Mouse (Mus musculus) adrenal gland, adult 8-10 months (tissue): ENCODE measurements at regions not wholly inside any gene's neighbourhood (a gene's known extent, or its start where the extent isn't known, plus 50 kb on each side); places are given as distances from the start of the nearest gene placed in this dataset.

Experiments
- DNase-seq: peaks from one replicate; pipeline ENCODE4 v3.0.0; 2022

GRCm38 (mm10) chr13:60427755-60428385, 173.9 kb upstream of the Dapk1 start:
- DNase-seq: no peak

DNA sequence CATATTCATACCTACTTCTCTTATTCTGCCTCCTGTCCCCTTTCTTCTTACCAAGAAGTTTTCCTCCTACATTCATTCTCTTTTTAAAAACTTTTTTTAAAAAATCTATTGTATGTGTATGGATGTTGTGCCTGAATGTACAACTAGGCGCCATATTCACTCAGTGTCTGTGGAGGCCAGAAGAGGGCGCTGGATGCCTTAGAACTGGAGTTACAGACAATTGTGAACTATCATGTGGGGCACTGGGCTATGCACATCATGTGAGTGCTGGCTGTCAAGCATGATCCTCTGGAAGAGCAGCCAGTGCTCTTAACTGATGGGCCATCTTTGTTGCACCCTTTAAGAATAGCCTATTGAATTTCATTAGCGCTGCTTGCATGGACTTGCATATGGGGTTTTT, 172.6 kb upstream of the Dapk1 start:
- no peak for DNase-seq

- no peak for DNase-seq
These were observed 170.3 kb upstream of the Dapk1 start for GRCm38 (mm10) chr13:60431412-60431811.

DNA sequence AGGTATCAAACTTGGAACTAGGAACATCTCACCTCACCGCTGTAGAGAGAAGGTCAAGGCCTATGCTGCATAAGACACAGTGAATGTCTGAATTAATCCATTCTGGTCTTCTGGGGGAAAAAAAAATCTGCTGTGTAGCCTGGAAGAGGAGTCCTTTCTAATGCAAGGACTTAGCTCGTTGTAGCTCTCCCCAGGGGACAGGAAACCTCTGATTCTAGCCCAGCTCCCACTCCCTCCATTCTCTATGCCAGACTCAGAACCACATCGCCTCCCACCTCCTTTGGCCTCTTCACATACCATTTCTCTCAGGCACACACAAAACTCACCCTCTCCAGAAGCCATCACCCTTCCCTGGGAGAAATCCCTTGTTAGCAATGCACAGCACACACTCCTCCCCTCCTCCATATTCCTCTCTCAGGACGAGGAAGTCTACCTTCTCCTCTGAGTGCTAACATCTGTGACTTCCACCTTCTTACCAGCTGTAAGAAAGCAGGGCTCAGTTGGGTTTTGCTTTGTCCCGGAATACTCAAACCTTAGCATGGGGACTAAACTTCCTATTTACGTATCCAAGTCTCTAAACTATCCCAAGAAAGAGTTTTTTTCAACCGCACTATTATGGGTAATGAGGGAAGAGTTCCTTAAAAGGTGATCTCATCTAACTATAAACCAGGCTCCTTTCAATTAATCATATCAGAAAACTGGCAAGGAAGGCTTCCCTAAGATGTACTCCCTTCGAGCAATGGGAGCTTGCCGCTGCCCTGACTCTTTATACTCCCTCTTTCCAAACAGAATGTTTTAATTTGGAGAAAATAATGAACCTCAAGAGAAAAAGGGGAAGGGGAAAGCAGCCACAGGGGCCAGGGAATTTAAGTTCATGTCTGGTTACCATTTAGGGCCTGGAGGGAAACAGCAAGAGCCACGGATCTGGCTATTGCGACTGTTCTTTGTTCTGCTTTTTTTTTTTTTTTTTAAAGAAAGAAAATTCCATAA, 167.2 kb upstream of the Dapk1 start:
- DNase-seq: no peak

- no peak for DNase-seq
These were observed 166.4 kb upstream of the Dapk1 start for GRCm38 (mm10) chr13:60435333-60435732.

DNA sequence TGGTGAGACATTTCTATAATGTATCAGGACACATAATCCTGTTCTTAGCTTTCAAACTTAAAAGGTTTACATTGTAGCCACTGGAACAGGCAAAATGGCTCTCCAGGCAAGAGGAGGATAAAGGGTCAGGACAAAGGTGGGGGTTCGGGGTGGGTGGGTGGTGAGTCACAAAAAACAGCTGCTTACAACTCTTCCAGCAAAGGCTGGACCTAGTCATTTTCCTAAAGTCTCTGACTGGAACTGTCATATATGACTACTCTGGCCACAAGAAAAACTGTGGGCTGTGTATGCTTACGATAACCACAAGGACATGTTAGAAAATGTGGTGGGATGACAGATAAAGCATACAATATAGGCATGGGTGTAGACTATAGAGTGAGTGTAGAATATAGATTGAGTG, 163.6 kb upstream of the Dapk1 start:
- no peak for DNase-seq

GRCm38 (mm10) chr13:60440586-60440985, 161.2 kb upstream of the Dapk1 start:
- DNase-seq: no peak

- no peak for DNase-seq
These were observed 156.6 kb upstream of the Dapk1 start for GRCm38 (mm10) chr13:60445164-60445563.

GRCm38 (mm10) chr13:60446926-60447325, 154.8 kb upstream of the Dapk1 start:
- no peak for DNase-seq

GRCm38 (mm10) chr13:60450721-60451506, 150.8 kb upstream of the Dapk1 start:
- peak; percentile 56 for DNase-seq

DNA sequence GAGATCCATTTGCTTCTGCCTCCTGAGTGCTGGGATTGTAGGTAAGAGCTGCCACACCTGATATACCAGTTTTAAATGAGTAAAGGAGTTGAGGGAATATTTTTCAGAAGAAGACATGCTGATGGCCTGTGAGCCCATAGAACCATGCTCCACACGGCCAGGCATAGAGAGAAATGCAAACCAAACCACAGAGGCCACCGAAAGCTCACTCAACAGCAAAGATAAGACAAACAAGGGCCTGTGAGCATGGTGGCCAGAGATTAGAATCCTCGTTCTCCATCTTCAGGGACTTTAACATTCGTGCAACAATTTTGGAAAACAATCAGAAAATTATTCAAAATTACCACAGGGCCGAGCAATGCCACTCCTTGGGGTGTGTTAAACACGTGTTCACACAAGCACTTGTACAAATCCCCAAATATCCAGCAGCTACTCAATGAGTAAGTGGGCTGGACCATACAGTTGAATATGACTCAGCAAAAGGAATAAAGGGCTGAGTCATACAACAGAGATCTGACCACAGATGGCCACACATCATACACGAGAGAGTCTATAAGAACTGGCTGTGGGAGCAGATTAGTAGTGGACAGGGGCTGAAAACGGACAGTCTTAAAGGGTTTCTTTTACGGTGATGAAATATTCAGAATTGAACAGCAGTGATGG, 147.8 kb upstream of the Dapk1 start:
- DNase-seq: no peak

DNA sequence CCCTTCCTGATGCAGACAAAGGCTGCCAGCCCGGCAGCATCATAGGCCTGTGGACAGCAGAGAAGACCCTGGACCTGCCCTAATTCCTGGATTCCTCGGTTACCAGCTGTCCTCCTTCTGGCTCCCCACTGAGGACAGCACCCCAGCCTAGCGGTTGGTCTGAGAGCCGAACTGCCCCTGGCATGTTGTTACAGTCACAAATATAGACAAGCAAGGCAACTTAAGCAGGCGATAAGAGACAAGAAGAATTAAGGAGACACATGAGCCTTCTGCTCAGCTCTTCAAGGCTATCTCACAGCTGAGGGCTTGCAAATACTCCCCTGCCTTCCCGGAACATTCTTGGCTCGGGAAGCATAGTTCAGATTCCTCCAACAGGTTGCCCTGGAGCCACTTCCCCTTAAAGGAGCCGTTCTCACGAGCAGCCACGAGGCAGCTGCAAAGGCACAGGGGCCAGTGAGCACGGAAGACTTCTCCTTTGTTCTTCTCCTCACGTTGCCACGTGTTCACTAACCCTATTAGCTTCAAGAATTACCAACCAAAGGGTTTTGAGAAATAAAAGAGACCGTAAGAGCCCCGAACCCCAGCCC, 146.6 kb upstream of the Dapk1 start:
- no peak for DNase-seq

- no peak for DNase-seq
These were observed 145.7 kb upstream of the Dapk1 start for GRCm38 (mm10) chr13:60455863-60456551.

GRCm38 (mm10) chr13:60457277-60457676, 144.5 kb upstream of the Dapk1 start:
- DNase-seq: no peak

DNA sequence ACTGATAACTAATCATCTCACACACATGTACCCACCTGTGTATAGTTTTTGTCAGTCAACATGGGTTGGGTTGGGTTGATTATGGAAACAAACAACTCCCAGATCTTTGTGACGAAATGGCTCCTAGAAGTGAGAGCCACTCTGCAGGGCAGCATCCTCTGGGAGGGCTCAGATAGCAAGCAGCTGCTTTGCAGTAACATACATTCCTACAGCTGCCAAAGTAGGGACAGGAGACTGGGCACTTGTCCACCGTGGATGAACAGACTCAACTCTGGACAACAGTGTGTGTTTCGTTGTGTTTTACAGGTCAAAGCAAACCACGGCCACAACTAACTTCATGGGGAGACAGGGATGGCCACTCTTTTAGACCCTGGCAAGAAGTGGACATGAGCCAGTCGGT, 142.7 kb upstream of the Dapk1 start:
- DNase-seq: no peak

- DNase-seq: no peak
These were observed 135.0 kb upstream of the Dapk1 start for GRCm38 (mm10) chr13:60466553-60467313.

DNA sequence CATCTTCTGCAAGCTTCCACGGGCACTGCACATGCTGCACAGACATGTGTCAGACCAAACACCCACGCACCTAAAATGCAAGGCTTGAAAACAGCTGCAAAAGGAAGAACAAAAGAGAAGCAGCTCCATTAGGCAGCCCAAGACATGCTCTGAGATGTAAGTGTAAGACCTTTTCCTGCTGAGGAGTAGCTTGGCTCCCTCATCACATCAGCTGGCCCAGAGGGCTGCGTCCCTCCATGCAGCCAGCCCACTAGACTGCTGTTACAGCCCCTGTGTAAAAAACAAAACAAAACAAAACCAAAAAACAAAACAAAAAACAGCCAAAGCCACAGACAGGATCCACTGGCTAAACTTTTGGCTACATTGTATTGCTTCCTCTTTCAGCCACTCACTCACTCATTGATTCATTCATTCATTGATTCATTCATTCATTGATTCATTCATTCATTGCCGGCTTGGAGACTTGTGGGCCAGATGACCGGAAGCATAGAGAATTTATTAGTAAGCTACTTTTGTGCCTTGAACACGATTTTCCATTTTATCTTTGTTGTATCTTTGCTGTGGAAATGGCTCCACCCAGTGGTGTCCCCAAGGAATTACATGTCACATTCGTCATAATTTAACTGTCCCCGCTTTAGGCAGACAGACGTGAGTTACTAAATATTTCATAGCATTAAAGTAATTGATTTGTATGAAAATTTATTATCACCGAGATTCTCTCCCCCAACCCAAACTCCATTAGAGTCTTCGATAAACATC, 133.7 kb upstream of the Dapk1 start:
- DNase-seq: peak; percentile 40

DNA sequence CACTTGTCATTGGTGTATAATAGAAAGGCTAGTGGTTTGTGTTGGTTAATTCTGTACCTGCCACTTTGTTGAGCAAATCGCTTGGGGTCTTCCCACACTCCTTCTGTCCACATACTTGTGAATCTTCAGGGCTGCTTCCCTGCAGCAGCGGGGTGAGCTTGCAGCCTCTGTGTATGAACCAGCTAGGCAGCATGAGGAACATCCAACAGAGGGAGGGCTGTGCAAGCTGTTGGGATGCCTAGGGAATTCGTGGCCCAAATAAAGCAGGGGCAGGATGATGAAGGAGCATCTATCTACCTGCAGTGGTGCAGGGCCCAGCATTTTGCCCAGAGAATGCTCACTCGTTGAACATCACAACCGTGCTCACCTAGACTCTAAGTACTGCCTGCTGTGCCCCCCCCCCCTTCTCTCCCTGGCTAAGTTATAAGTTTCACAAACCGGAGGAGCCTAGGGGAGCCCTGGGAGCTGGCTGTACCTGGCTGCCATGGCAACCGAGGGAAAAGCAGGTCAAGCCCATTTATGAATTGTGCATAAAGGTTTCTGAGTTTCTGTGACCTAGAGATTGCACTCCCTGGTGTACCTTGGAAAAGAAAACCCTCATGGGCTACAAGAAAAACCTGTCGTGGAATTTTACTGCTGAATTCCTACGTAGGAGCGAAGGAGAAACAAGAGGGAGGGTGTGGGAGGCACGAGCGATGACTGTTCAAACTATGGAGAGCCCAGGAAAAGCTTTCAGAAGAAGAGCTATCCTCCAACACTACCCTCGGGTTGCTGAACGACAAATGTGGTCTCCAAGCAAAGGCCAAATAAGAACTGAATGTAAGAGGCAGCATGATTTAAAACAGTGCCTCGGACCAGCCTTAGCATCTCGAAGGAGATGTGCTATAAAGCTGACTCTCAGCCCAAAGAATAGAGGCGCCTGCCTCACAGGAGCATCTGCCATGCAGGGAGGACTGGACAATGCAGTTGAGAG, 131.0 kb upstream of the Dapk1 start:
- no peak for DNase-seq

DNA sequence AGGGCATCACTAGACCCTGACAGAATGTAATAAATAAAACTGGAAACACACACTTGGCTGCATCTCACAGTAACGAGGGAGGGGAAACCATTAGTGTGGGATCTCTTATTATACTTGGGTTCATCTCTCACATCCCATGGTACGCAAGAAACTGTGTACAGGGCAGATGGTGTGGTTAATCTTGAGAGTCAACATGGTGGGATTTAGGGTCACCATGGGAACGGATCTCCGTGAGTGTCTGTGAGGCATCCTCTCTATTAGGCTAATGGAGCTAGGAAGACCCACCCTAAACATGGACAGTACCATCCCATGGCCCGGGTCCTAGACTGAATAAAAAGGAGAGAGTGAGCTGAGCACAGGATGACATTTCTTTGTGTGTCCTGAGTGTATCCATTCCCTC, 130.1 kb upstream of the Dapk1 start:
- no peak for DNase-seq
